Mouse (Mus musculus): ENCODE measurements around the gene Tnfaip3. TPM values are rescaled to one million over a fixed set of nuclear protein-coding genes. Genes with fewer than 3 reads are reported as not detected.
A peak's percentile ranks its signal among the peaks of the same experiment; 100 is the strongest.

Gene Tnfaip3
- polyA plus RNA-seq, 1 experiment from 2014 or later = 2.9 TPM

GRCm38 (mm10) chr10:19040147-19040546, 24.7 kb upstream of the Tnfaip3 start:
- Histone ChIP-seq H3K4me1 (replicated peaks) (peaks cover 4% of the 10 kb centered on the region; the same call in 1 of the 2 replicates), H3K9me3 (no peaks in the 10 kb centered on the region), H3K27ac (no peak overlapping the region), H3K36me3 (no peaks in the 10 kb centered on the region), H3K9ac (replicated peaks) (no peak overlapping the region), H3K4me3 (replicated peaks) (no peak overlapping the region), H3K27me3 (no peaks in the 10 kb centered on the region), H3K4me2 (no peak overlapping the region)
- ATAC-seq (ENCODE audit: insufficient number of reproducible peaks, insufficient read depth, low FRiP score, low TSS enrichment, low read depth) = no peak
- 94% methylated on average over 2 of the region's 2 CpGs for WGBS

DNA sequence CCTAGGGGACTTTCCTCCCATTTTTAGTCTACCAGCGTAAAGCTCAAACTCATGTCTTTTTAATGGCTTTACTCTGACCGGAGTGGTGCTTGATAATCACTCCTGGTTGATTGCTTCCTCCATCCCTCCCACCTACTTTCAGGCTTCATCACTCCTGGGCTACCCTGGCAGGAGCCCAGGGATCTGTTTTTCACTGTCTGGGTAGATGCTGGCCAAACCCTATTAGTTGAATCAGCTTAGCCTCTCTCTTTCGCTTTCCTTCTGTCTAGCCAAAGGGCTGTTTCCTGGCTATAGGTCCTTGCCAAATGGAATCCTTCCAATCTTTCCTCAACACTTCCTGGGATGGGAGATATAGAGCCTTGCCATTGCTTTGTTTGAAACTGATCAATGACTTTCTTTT, 19.3 kb upstream of the Tnfaip3 start:
- Histone ChIP-seq H3K4me2 (no peak overlapping the region), H3K4me3 (replicated peaks) (no peak overlapping the region), H3K27me3 (no peaks in the 10 kb centered on the region), H3K4me1 (replicated peaks) (no peaks in the 10 kb centered on the region), H3K27ac (no peak overlapping the region), H3K9ac (replicated peaks) (no peak overlapping the region), H3K9me3 (no peaks in the 10 kb centered on the region), H3K36me3 (no peaks in the 10 kb centered on the region)
- ATAC-seq (ENCODE audit: insufficient number of reproducible peaks, insufficient read depth, low FRiP score, low TSS enrichment, low read depth) = no peak
- WGBS = 78% methylated on average over 3 of the region's 3 CpGs

- 88% methylated on average over 1 of the region's 1 CpGs for WGBS
- Histone ChIP-seq H3K36me3 (no peaks in the 10 kb centered on the region), H3K9ac (replicated peaks) (no peak overlapping the region), H3K27ac (no peak overlapping the region), H3K4me1 (replicated peaks) (no peaks in the 10 kb centered on the region), H3K9me3 (no peaks in the 10 kb centered on the region), H3K27me3 (no peaks in the 10 kb centered on the region), H3K4me2 (no peak overlapping the region), H3K4me3 (replicated peaks) (no peak overlapping the region)
- no peak for ATAC-seq (ENCODE audit: insufficient number of reproducible peaks, insufficient read depth, low FRiP score, low TSS enrichment, low read depth)
Observed at GRCm38 (mm10) chr10:19033696-19034095, 18.2 kb upstream of the Tnfaip3 start.

- Histone ChIP-seq H3K36me3 (no peaks in the 10 kb centered on the region), H3K27ac (no peak overlapping the region), H3K4me2 (no peak overlapping the region), H3K9ac (replicated peaks) (no peak overlapping the region), H3K27me3 (no peaks in the 10 kb centered on the region), H3K9me3 (no peaks in the 10 kb centered on the region), H3K4me1 (replicated peaks) (no peaks in the 10 kb centered on the region), H3K4me3 (replicated peaks) (no peak overlapping the region)
- ATAC-seq (ENCODE audit: insufficient number of reproducible peaks, insufficient read depth, low FRiP score, low TSS enrichment, low read depth) = no peak
Observed at GRCm38 (mm10) chr10:19031875-19032274, 16.4 kb upstream of the Tnfaip3 start.

GRCm38 (mm10) chr10:19030628-19031027, 15.2 kb upstream of the Tnfaip3 start:
- Histone ChIP-seq H3K9ac (replicated peaks) (no peak overlapping the region), H3K27me3 (no peaks in the 10 kb centered on the region), H3K4me3 (replicated peaks) (no peak overlapping the region), H3K36me3 (no peaks in the 10 kb centered on the region), H3K4me2 (no peak overlapping the region), H3K4me1 (replicated peaks) (no peaks in the 10 kb centered on the region), H3K9me3 (no peaks in the 10 kb centered on the region), H3K27ac (no peak overlapping the region)
- 66% methylated on average over 2 of the region's 2 CpGs for WGBS
- ATAC-seq (ENCODE audit: insufficient number of reproducible peaks, insufficient read depth, low FRiP score, low TSS enrichment, low read depth) = no peak

GRCm38 (mm10) chr10:19026710-19027109, 11.3 kb upstream of the Tnfaip3 start:
- 92% methylated on average over 5 of the region's 5 CpGs for WGBS
- H3K27me3 ChIP-seq = no peaks in the 10 kb centered on the region
- H3K4me1 ChIP-seq (replicated peaks) = no peaks in the 10 kb centered on the region
- H3K9ac ChIP-seq (replicated peaks) = no peak overlapping the region
- H3K27ac ChIP-seq = no peak overlapping the region
- no peak overlapping the region for H3K4me2 ChIP-seq
- ATAC-seq (ENCODE audit: insufficient number of reproducible peaks, insufficient read depth, low FRiP score, low TSS enrichment, low read depth) = no peak
- no peaks in the 10 kb centered on the region for H3K9me3 ChIP-seq
- no peaks in the 10 kb centered on the region for H3K36me3 ChIP-seq
- no peak overlapping the region for H3K4me3 ChIP-seq (replicated peaks)

- Histone ChIP-seq H3K27ac (no peak overlapping the region), H3K4me3 (replicated peaks) (no peak overlapping the region), H3K9me3 (no peaks in the 10 kb centered on the region), H3K27me3 (no peaks in the 10 kb centered on the region), H3K36me3 (no peaks in the 10 kb centered on the region), H3K4me2 (no peak overlapping the region), H3K9ac (replicated peaks) (no peak overlapping the region), H3K4me1 (replicated peaks) (no peaks in the 10 kb centered on the region)
- no peak for ATAC-seq (ENCODE audit: insufficient number of reproducible peaks, insufficient read depth, low FRiP score, low TSS enrichment, low read depth)
- WGBS = 87% methylated on average over 5 of the region's 5 CpGs
Observed at GRCm38 (mm10) chr10:19024353-19024752, 8.9 kb upstream of the Tnfaip3 start.

GRCm38 (mm10) chr10:19023622-19024326, 8.3 kb upstream of the Tnfaip3 start:
- Histone ChIP-seq H3K36me3 (no peaks in the 10 kb centered on the region), H3K27me3 (no peaks in the 10 kb centered on the region), H3K4me1 (replicated peaks) (no peaks in the 10 kb centered on the region), H3K27ac (no peak overlapping the region), H3K4me2 (no peak overlapping the region), H3K4me3 (replicated peaks) (no peak overlapping the region), H3K9me3 (no peaks in the 10 kb centered on the region), H3K9ac (replicated peaks) (no peak overlapping the region)
- ATAC-seq (ENCODE audit: insufficient number of reproducible peaks, insufficient read depth, low FRiP score, low TSS enrichment, low read depth) = no peak
- 74% methylated on average over 5 of the region's 5 CpGs for WGBS

GRCm38 (mm10) chr10:19022272-19022671, 6.8 kb upstream of the Tnfaip3 start:
- no peak overlapping the region for H3K9ac ChIP-seq (replicated peaks)
- no peak overlapping the region for H3K4me3 ChIP-seq (replicated peaks)
- H3K36me3 ChIP-seq = no peaks in the 10 kb centered on the region
- H3K27me3 ChIP-seq = no peaks in the 10 kb centered on the region
- ATAC-seq (ENCODE audit: insufficient number of reproducible peaks, insufficient read depth, low FRiP score, low TSS enrichment, low read depth) = no peak
- H3K4me1 ChIP-seq (replicated peaks) = no peaks in the 10 kb centered on the region
- 92% methylated on average over 1 of the region's 1 CpGs for WGBS
- no peak overlapping the region for H3K4me2 ChIP-seq
- no peaks in the 10 kb centered on the region for H3K9me3 ChIP-seq
- H3K27ac ChIP-seq = no peak overlapping the region

DNA sequence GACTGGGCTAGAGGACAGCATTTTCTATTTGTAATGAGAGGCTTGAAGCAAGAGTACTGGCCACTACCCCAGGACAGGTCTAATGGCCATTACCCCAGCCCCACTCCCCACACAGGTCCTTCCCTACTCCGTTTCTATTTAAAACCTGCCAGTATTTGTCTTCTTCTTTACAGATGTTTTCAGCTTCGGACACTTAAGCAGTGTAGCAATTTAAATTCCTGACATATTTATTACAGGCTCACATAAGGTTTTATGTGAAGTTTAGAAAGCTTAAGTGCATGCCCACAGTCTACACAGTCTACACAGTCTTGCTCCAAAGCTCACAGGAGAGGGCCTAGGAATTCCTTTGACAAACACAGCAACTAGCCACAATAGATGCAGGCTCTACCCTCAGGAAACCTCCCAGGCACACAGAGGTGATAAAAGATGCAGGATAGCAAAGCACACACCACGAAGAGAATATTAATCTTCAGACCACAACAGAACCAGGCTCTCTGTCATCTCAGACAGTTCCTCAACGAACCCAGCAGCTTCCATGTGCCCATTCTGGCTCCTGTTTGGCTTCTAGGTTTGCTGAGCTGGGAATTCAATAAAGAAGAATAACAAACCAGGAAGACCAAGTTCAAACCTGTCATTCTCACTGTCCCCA, 1.5 kb upstream of the Tnfaip3 start:
- H3K9ac ChIP-seq (replicated peaks) = no peak overlapping the region
- WGBS = 55% methylated on average over 4 of the region's 4 CpGs

DNA sequence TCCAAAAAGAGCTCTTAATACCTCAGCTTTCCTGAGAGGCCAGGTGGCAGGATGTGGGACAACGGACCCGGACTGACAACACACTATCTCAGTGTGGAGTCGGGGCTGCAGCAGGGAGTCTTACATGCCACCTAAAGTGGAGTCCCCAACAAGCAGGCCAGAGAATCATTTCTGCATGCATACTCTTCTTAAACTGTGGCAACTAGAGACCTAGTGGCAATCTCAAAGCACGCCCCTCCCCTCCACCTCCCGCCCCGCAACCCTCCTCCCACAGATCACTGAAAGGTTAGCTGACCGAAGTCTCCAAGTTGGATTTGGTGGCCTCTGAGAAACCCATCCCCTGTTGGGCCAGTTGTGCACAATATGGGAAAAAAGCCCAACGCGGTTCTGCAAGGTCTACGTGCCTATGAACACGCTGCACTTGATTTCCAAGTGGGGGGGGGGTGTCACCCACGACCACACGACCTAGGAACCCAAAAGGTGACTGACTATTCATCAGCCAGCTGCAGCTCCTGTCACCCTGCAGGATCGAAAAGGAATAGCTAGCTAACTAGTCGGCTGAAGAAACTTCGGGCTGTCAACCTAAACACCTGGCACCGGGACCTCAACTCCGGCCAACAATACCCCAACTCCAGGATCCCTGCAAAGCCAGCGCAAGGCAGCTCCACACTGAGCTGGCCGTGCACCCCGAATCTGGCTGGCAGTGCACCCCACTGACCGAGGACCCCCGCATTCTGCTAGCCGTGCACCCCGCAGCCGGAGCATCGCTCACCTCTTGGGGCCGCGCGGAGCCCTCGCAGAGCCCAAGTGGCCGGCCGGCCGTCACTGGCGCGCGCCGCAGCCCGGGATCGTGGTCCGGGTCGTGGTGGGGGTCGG, 838 bp downstream of the Tnfaip3 start:
- ATAC-seq (ENCODE audit: insufficient number of reproducible peaks, insufficient read depth, low FRiP score, low TSS enrichment, low read depth) = no peak; the same call in none of the 2 replicates
- Histone ChIP-seq H3K9me3 (no peaks in the 10 kb centered on the region), H3K9ac (replicated peaks) (peak overlapping the region; percentile 82), H3K4me2 (peak overlapping the region; percentile 74), H3K36me3 (0 out of 2 replicates have a peak, but pooled peaks cover 3% of the 10 kb centered on the region), H3K4me1 (replicated peaks) (peaks cover 14% of the 10 kb centered on the region; the same call in 1 of the 2 replicates), H3K4me3 (replicated peaks) (peak overlapping the region; percentile 77), H3K27me3 (no peaks in the 10 kb centered on the region), H3K27ac (peak overlapping the region; percentile 94)
- under 1% methylated on average over 43 of the region's 43 CpGs for WGBS

More for the DNA sequence above, 1.5 kb upstream of the Tnfaip3 start:
- H3K27ac ChIP-seq = no peak overlapping the region
- no peaks in the 10 kb centered on the region for H3K36me3 ChIP-seq
- no peaks in the 10 kb centered on the region for H3K9me3 ChIP-seq
- no peaks in the 10 kb centered on the region for H3K27me3 ChIP-seq
- no peak overlapping the region for H3K4me3 ChIP-seq (replicated peaks)
- H3K4me2 ChIP-seq = no peak overlapping the region
- H3K4me1 ChIP-seq (replicated peaks) = peaks cover 14% of the 10 kb centered on the region; the same call in 1 of the 2 replicates
- no peak for ATAC-seq (ENCODE audit: insufficient number of reproducible peaks, insufficient read depth, low FRiP score, low TSS enrichment, low read depth)

Measured in limb, embryonic 12.5 days (tissue).